Mouse (Mus musculus) limb, embryonic 11.5 days (tissue): ENCODE measurements around the gene Pnpla8. TPM values are rescaled to one million over a fixed set of nuclear protein-coding genes. Genes with fewer than 3 reads are reported as not detected.

Source experiments
- ATAC-seq: fragments of 200-750 bp; cut with Nextera tagmentation; 2 replicates; pipeline ENCODE4 v1.8.0; 2017; ENCODE audit warnings: low read depth; ENCODE audit not compliant: insufficient number of reproducible peaks, low FRiP score, low TSS enrichment
- DNase-seq: peaks from one replicate; pipeline ENCODE4 v3.0.0-alpha.2; 2015; ENCODE audit warnings: low spot score
- H3K27ac ChIP-seq: fragments of 300-500 bp; sonication (generic); replicated peaks from 2 replicates; pipeline ENCODE4 v1.5.1; 2014; ENCODE audit warnings: low read depth, mild to moderate bottlenecking, low read length
- H3K27me3 ChIP-seq: fragments of 300-500 bp; sonication (generic); 2 replicates; pipeline ENCODE4 v1.6.1; 2014; ENCODE audit warnings: mild to moderate bottlenecking, low read length, mixed read lengths; ENCODE audit not compliant: control insufficient read depth, insufficient read depth
- H3K36me3 ChIP-seq: fragments of 300-500 bp; sonication (generic); 2 replicates; pipeline ENCODE4 v1.6.1; 2014; ENCODE audit warnings: mild to moderate bottlenecking, low read length, moderate library complexity, mixed read lengths; ENCODE audit not compliant: control insufficient read depth, insufficient read depth
- H3K4me1 ChIP-seq: fragments of 300-500 bp; sonication (generic); 2 replicates; pipeline ENCODE4 v1.6.1; 2014; ENCODE audit warnings: low read length, mixed read lengths; ENCODE audit not compliant: control insufficient read depth, insufficient read depth
- H3K4me2 ChIP-seq: fragments of 300-500 bp; sonication (generic); 2 replicates; pipeline ENCODE4 v1.6.1; 2014; ENCODE audit warnings: low read depth, mild to moderate bottlenecking, moderate library complexity; ENCODE audit not compliant: severe bottlenecking
- H3K4me3 ChIP-seq: fragments of 300-500 bp; sonication (generic); 2 replicates; pipeline ENCODE4 v1.5.1; 2014; ENCODE audit warnings: low read depth, low read length
- H3K9ac ChIP-seq: fragments of 300-500 bp; sonication (generic); 2 replicates; pipeline ENCODE4 v1.6.1; 2014; ENCODE audit warnings: mild to moderate bottlenecking, low read length
- H3K9me3 ChIP-seq: fragments of 300-500 bp; sonication (generic); 2 replicates; pipeline ENCODE4 v1.6.1; 2016; ENCODE audit warnings: low read length; ENCODE audit not compliant: control insufficient read depth
- WGBS: fragments of 180-500 bp; shearing (Covaris S2); extraction: QIAGEN DNeasy Blood & Tissue Kit; methylation state at CpG from one replicate; pipeline ENCODE4 v1.1.7; 2014; 5-methylcytosine and 5-hydroxymethylcytosine counted together
- polyA plus RNA-seq: library from polyadenylated mRNA; unstranded; fragments of >200 nt; fragmentation: Nextera tagmentation; extraction: Ambion mirVana; gene quantifications from 2 replicates; pipeline ENCODE4 v1.2.1, GENCODE M21; 2014

Gene Pnpla8
- polyA plus RNA-seq, 1 experiment from 2014 or later = 55.0 TPM

- Histone ChIP-seq H3K36me3 (no peaks in the 10 kb centered on the region), H3K4me3 (no peak overlapping the region), H3K27me3 (no peaks in the 10 kb centered on the region), H3K9ac (no peak overlapping the region), H3K27ac (no peak overlapping the region), H3K4me1 (no peaks in the 10 kb centered on the region), H3K4me2 (no peak overlapping the region), H3K9me3 (no peaks in the 10 kb centered on the region)
- no peak for ATAC-seq
- WGBS = 74% methylated on average over 9 of the region's 9 CpGs
- no peak for DNase-seq
Observed at GRCm38 (mm10) chr12:44283378-44283777, 62.2 kb downstream of the Pnpla8 start.

- Histone ChIP-seq H3K27me3 (no peaks in the 10 kb centered on the region), H3K9ac (no peak overlapping the region), H3K4me3 (no peak overlapping the region), H3K4me2 (no peak overlapping the region), H3K27ac (no peak overlapping the region), H3K36me3 (no peaks in the 10 kb centered on the region), H3K9me3 (no peaks in the 10 kb centered on the region), H3K4me1 (no peaks in the 10 kb centered on the region)
- DNase-seq (no peak), ATAC-seq (no peak)
- 91% methylated on average over 8 of the region's 8 CpGs for WGBS
Observed at GRCm38 (mm10) chr12:44286992-44287391, 65.8 kb downstream of the Pnpla8 start.

- H3K4me2 ChIP-seq = no peak overlapping the region
- DNase-seq = peak; percentile 69
- no peak for ATAC-seq
Observed at GRCm38 (mm10) chr12:44292281-44292680, 71.1 kb downstream of the Pnpla8 start.

GRCm38 (mm10) chr12:44300793-44301192 is 79.6 kb downstream of the Pnpla8 start:
- H3K27ac ChIP-seq = no peak overlapping the region

More at GRCm38 (mm10) chr12:44292281-44292680, 71.1 kb downstream of the Pnpla8 start:
- Histone ChIP-seq H3K9ac (no peak overlapping the region), H3K27me3 (no peaks in the 10 kb centered on the region), H3K27ac (no peak overlapping the region), H3K4me1 (no peaks in the 10 kb centered on the region), H3K36me3 (no peaks in the 10 kb centered on the region), H3K4me3 (no peak overlapping the region), H3K9me3 (no peaks in the 10 kb centered on the region)

GRCm38 (mm10) chr12:44304012-44304411 is 82.8 kb downstream of the Pnpla8 start:
- Histone ChIP-seq H3K9ac (no peak overlapping the region), H3K4me2 (no peak overlapping the region), H3K27me3 (no peaks in the 10 kb centered on the region), H3K27ac (no peak overlapping the region), H3K9me3 (no peaks in the 10 kb centered on the region), H3K4me3 (no peak overlapping the region), H3K36me3 (peaks cover 2% of the 10 kb centered on the region; the same call in 1 of the 2 replicates), H3K4me1 (no peaks in the 10 kb centered on the region)
- ATAC-seq (no peak), DNase-seq (no peak)
- WGBS = 95% methylated on average over 1 of the region's 1 CpGs

More at GRCm38 (mm10) chr12:44300793-44301192, 79.6 kb downstream of the Pnpla8 start:
- Histone ChIP-seq H3K4me1 (no peaks in the 10 kb centered on the region), H3K4me3 (no peak overlapping the region), H3K36me3 (no peaks in the 10 kb centered on the region), H3K9me3 (no peaks in the 10 kb centered on the region), H3K9ac (no peak overlapping the region), H3K4me2 (no peak overlapping the region), H3K27me3 (no peaks in the 10 kb centered on the region)
- DNase-seq (no peak), ATAC-seq (no peak)

GRCm38 (mm10) chr12:44304869-44305268 is 83.7 kb downstream of the Pnpla8 start:
- Histone ChIP-seq H3K9ac (no peak overlapping the region), H3K9me3 (no peaks in the 10 kb centered on the region), H3K4me3 (no peak overlapping the region), H3K4me2 (no peak overlapping the region), H3K4me1 (no peaks in the 10 kb centered on the region), H3K36me3 (peaks cover 2% of the 10 kb centered on the region; the same call in 1 of the 2 replicates), H3K27ac (no peak overlapping the region), H3K27me3 (no peaks in the 10 kb centered on the region)
- ATAC-seq (no peak), DNase-seq (no peak)
- WGBS = 80% methylated on average over 5 of the region's 5 CpGs

GRCm38 (mm10) chr12:44308221-44308620 is 87.1 kb downstream of the Pnpla8 start:
- H3K9ac ChIP-seq = no peak overlapping the region
- no peak overlapping the region for H3K27ac ChIP-seq
- H3K4me2 ChIP-seq = no peak overlapping the region
- no peaks in the 10 kb centered on the region for H3K27me3 ChIP-seq
- no peak for ATAC-seq
- H3K9me3 ChIP-seq = no peaks in the 10 kb centered on the region
- H3K4me3 ChIP-seq = no peak overlapping the region
- no peak for DNase-seq
- H3K36me3 ChIP-seq = peaks cover 2% of the 10 kb centered on the region; the same call in 1 of the 2 replicates
- no peaks in the 10 kb centered on the region for H3K4me1 ChIP-seq
- 96% methylated on average over 3 of the region's 3 CpGs for WGBS

GRCm38 (mm10) chr12:44315212-44315611 is 94.0 kb downstream of the Pnpla8 start:
- WGBS = 89% methylated on average over 2 of the region's 2 CpGs

GRCm38 (mm10) chr12:44325091-44325490 is 103.9 kb downstream of the Pnpla8 start:
- no peak overlapping the region for H3K9ac ChIP-seq
- ATAC-seq (no peak), DNase-seq (no peak)
- 0 out of 2 replicates have a peak, but pooled peaks cover 4% of the 10 kb centered on the region for H3K4me1 ChIP-seq
- no peak overlapping the region for H3K4me3 ChIP-seq
- no peak overlapping the region for H3K27ac ChIP-seq
- H3K36me3 ChIP-seq = no peaks in the 10 kb centered on the region
- H3K9me3 ChIP-seq = no peaks in the 10 kb centered on the region
- H3K27me3 ChIP-seq = peaks cover 10% of the 10 kb centered on the region
- H3K4me2 ChIP-seq = no peak overlapping the region

More at GRCm38 (mm10) chr12:44315212-44315611, 94.0 kb downstream of the Pnpla8 start:
- ATAC-seq (no peak), DNase-seq (no peak)
- Histone ChIP-seq H3K27ac (no peak overlapping the region), H3K4me3 (no peak overlapping the region), H3K27me3 (no peaks in the 10 kb centered on the region), H3K4me1 (no peaks in the 10 kb centered on the region), H3K9me3 (no peaks in the 10 kb centered on the region), H3K4me2 (no peak overlapping the region), H3K36me3 (no peaks in the 10 kb centered on the region), H3K9ac (no peak overlapping the region)
